Mouse (Mus musculus) G1E (cell line): Measurements from ENCODE around the gene C1qa. TPM values are rescaled to one million over a fixed set of nuclear protein-coding genes. Genes with fewer than 3 reads are reported as not detected.
A peak's percentile ranks its signal among the peaks of the same experiment; 100 is the strongest.

ENCODE experiments used
- ATAC-seq: 2 replicates; pipeline ENCODE4 v1.8.0; 2016; ENCODE audit warnings: mild to moderate bottlenecking; ENCODE audit not compliant: insufficient number of reproducible peaks, poor library complexity, low FRiP score, severe bottlenecking; ENCODE audit errors: extremely low read depth
- DNase-seq: peaks from one replicate; pipeline ENCODE4 v3.0.0; 2012; ENCODE audit warnings: low spot score
- H3K27me3 ChIP-seq: 2 replicates; pipeline ENCODE4 v1.6.1; 2012; ENCODE audit warnings: mild to moderate bottlenecking, low read length, inconsistent platforms; ENCODE audit not compliant: insufficient read depth
- H3K36me3 ChIP-seq: replicated peaks from 2 replicates; pipeline ENCODE3; 2012; ENCODE audit warnings: mild to moderate bottlenecking, inconsistent platforms
- H3K4me1 ChIP-seq: 2 replicates; pipeline ENCODE4 v1.6.1; 2012; ENCODE audit warnings: low read depth, low read length, inconsistent platforms, mixed read lengths; ENCODE audit not compliant: insufficient read depth
- H3K4me3 ChIP-seq: 2 replicates; pipeline ENCODE4 v1.5.1; 2012; ENCODE audit warnings: low read depth, mild to moderate bottlenecking, inconsistent platforms, low read length, moderate library complexity, mixed read lengths
- H3K9me3 ChIP-seq: replicated peaks from 2 replicates; pipeline ENCODE4 v1.6.1; 2012; ENCODE audit warnings: inconsistent platforms
- CTCF ChIP-seq: IDR thresholded peaks from 2 replicates; pipeline ENCODE4 v1.5.1; 2012; ENCODE audit warnings: low read depth, low read length, inconsistent platforms, mixed read lengths
- GATA1 ChIP-seq: IDR thresholded peaks from 2 replicates; pipeline ENCODE4 v1.6.1; 2012; ENCODE audit warnings: borderline replicate concordance, low read length, inconsistent platforms, mixed read lengths
- GATA2 ChIP-seq: IDR thresholded peaks from 2 replicates; pipeline ENCODE4 v1.6.1; 2012; ENCODE audit warnings: low read depth, low read length, inconsistent platforms, borderline replicate concordance
- POLR2AphosphoS5 ChIP-seq: IDR thresholded peaks from 2 replicates; pipeline ENCODE4 v1.6.1; 2012; ENCODE audit warnings: low read depth, low read length, inconsistent platforms; ENCODE audit not compliant: insufficient replicate concordance
- TAL1 ChIP-seq: conservative IDR thresholded peaks from 2 replicates; pipeline ENCODE4 v1.6.1; 2012; ENCODE audit warnings: low read depth, low read length, inconsistent platforms, mixed read lengths
- polyA plus RNA-seq: library from polyadenylated mRNA; stranded (reverse); fragments of >175 nt; gene quantifications from 2 replicates; pipeline ENCODE4 v1.2.3, GENCODE M21; 2012
- total RNA-seq, 2 experiments: library from RNA; stranded (forward) in 1 of 2; stranded (reverse) in 1 of 2; fragments of 200-1000 nt in 1 of 2; fragments of >200 nt in 1 of 2; fragmentation: Nextera tagmentation in 1 of 2; gene quantifications; 2 replicates each; pipeline ENCODE4 v1.2.3; 2014 to 2017

Gene C1qa
- total and polyA plus RNA-seq, 3 experiments = 7.4 TPM; not detected in 2

DNA sequence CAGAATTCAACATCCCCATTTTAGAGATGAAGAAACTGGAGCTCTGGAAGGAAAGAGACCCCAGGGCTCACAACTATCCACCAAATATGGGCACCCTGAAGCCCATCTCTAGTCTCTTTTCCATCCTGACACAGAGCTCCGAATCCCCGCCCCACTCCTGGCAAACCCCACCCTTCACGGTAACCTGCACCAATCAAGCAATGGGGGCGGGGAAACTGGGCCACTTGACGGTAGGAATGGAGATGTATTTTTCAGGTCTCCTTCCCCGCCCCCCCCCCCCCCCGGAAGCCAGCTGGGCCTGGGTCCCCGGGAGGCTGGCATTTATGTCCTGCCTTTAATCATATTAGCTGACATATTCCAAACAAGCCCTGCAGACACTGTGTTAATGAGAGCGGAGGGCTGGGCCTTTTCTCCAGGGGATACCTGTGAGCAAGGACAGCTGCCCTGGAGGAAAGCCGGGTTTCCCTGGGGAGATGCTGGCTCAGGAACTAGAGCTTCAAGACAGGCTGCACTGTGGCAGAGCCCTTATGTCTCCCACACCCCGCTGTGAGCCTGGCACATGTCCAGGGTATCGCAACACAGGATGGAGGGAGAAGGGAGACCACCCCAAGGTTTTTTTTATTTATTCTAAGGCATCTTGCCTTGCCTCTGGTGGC is 30.8 kb downstream of the C1qa start:
- no peaks in the 10 kb centered on the region for H3K4me1 ChIP-seq
- no peak for DNase-seq
- ATAC-seq = no peak
- H3K27me3 ChIP-seq = peaks cover 2% of the 10 kb centered on the region; the same call in 1 of the 2 replicates
- peaks cover 4% of the 10 kb centered on the region for H3K9me3 ChIP-seq
- TF ChIP-seq GATA1 (no peak), POLR2AphosphoS5 (no peak), CTCF (no peak), TAL1 (no peak), GATA2 (no peak)
- H3K4me3 ChIP-seq = no peak overlapping the region
- no peaks in the 10 kb centered on the region for H3K36me3 ChIP-seq

DNA sequence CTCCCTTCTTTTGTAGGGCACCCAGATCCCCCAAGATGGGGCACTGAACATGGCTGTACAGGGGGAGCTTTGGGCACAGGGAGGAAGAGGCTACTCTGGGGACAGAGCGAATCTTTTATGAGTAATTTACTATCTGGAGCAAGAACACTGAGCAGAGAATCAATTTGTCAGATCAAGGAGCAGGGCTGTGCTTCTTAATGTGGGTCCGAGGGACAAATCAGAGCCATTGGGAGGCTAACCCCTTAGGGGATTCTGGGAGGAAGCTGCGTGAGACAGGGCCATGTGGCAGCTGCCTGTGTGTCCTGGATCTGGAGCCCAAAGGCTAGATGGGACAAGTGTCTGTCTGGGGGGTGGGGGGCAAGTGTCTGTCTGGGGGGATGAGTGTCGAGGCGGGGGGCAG is 33.1 kb downstream of the C1qa start:
- ATAC-seq (no peak), DNase-seq (no peak)
- no peak for TF ChIP-seq GATA2
- Histone ChIP-seq H3K27me3 (peaks cover 2% of the 10 kb centered on the region; the same call in 1 of the 2 replicates), H3K9me3 (peaks cover 4% of the 10 kb centered on the region), H3K4me1 (no peaks in the 10 kb centered on the region), H3K4me3 (no peak overlapping the region), H3K36me3 (no peaks in the 10 kb centered on the region)

DNA sequence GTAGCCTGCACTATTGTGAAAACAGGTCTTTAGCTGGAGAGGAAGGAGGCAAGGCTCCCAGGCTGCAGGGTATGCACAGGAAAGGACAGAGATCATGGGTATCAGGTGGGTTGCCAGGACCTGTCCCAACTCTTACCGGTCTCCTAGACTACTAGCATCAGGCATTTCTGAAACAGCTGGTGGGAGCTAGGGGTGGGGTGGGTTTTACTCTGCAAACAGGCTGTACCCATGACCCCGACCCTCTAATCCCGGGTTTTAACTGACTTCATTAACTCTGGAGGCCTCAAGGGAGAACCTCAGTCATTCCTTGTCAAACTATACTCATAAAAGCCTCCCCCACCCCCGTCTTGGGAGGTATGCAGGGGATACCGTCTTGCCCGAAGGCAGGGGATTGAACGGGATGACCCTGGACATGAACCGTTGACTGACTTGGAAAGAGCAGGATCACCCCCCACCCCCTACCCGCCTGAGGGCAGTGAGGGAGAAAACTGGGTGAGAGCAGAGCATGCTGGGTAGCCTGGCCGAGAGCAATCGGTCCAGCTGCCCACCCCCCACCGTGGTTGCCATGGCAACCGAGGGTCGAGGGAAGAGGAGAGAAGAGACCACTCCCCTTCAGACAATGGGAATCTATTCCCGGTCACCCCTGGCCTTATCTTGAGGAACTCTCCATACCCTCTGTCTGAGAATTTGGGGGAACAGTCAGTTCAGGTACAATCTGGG is 33.7 kb downstream of the C1qa start:
- Histone ChIP-seq H3K36me3 (no peaks in the 10 kb centered on the region), H3K4me1 (no peaks in the 10 kb centered on the region), H3K9me3 (peaks cover 4% of the 10 kb centered on the region), H3K4me3 (no peak overlapping the region), H3K27me3 (peaks cover 2% of the 10 kb centered on the region; the same call in 1 of the 2 replicates)
- no peak for TF ChIP-seq CTCF
- TF ChIP-seq GATA2 = no peak
- TF ChIP-seq GATA1 = no peak
- no peak for ATAC-seq
- no peak for DNase-seq

DNA sequence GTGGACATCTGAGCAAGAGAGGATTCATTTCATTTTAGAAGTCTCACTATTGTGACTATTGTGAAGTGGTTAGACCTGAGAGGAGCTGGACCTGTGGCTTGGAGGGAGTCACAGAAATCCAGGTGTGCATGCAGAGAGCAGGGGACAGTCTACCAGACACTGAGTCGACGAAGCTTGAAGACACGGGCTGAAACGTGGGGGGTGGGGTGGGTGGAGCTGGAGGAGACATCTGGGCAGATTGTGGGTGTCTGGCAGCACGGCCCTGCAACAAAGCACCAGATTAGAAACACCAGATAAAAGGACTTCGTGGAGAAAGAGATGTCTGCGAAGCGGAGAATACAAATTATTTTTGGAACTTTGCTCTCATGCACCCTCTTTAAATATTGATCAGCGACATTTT is 35.1 kb downstream of the C1qa start:
- Histone ChIP-seq H3K36me3 (no peaks in the 10 kb centered on the region), H3K4me3 (no peak overlapping the region), H3K9me3 (no peaks in the 10 kb centered on the region), H3K27me3 (peaks cover 2% of the 10 kb centered on the region; the same call in 1 of the 2 replicates), H3K4me1 (no peaks in the 10 kb centered on the region)
- ATAC-seq (no peak), DNase-seq (no peak)
- TF ChIP-seq GATA1 (no peak), CTCF (no peak), TAL1 (no peak), GATA2 (no peak), POLR2AphosphoS5 (no peak)

DNA sequence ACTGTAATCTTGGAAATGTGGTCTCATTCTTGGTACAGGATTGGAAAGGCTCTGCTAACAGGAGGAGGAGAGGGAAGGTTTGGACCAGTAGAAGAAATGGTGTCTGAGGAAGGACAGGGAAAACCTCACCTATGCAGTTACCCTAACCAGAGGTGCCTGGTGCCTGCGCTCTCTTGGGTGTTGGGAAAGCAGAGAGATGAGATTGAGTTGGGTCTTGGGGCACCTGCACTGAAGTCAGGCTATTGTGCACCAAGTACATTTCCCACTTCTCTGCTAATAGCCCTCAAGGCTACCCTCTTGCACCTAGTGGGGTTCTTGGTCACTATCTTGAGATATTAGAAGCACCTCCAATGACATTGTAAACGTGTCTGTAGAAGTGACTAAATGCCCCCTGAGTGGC is 36.2 kb downstream of the C1qa start:
- H3K27me3 ChIP-seq = peaks cover 2% of the 10 kb centered on the region; the same call in 1 of the 2 replicates

DNA sequence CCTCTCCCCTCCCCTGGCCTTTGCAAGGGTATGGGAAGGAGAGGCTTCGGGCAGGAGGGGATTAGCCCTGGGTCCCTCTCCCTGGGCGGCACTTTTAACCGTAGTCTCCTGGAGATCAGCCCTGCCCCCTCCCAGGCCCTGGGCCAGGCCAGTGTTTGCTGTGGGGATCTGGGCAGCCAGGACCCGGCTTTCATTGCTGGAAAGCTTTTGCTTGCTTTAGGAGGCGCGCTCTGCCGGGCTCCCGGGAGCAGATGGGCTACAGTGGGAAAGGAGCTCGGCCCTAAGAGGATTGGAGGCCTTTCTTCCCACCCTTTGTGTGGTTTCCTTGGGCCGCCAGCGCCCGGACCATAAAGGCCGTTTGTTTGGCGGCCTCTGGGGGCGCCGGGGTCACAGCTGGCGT is 36.8 kb downstream of the C1qa start:
- no peak for ATAC-seq
- DNase-seq = no peak
- Histone ChIP-seq H3K9me3 (no peaks in the 10 kb centered on the region), H3K4me3 (no peak overlapping the region), H3K4me1 (no peaks in the 10 kb centered on the region), H3K36me3 (no peaks in the 10 kb centered on the region), H3K27me3 (peaks cover 2% of the 10 kb centered on the region; the same call in 1 of the 2 replicates)
- TF ChIP-seq GATA2 (no peak), GATA1 (no peak), CTCF (no peak), POLR2AphosphoS5 (no peak), TAL1 (no peak)

More for the DNA sequence above, 36.2 kb downstream of the C1qa start:
- no peaks in the 10 kb centered on the region for H3K9me3 ChIP-seq
- no peak for TF ChIP-seq TAL1
- TF ChIP-seq POLR2AphosphoS5 = no peak
- TF ChIP-seq CTCF = no peak
- TF ChIP-seq GATA1 = no peak
- TF ChIP-seq GATA2 = no peak
- no peak overlapping the region for H3K4me3 ChIP-seq
- H3K36me3 ChIP-seq = no peaks in the 10 kb centered on the region
- H3K4me1 ChIP-seq = no peaks in the 10 kb centered on the region
- ATAC-seq = no peak
- DNase-seq = no peak

DNA sequence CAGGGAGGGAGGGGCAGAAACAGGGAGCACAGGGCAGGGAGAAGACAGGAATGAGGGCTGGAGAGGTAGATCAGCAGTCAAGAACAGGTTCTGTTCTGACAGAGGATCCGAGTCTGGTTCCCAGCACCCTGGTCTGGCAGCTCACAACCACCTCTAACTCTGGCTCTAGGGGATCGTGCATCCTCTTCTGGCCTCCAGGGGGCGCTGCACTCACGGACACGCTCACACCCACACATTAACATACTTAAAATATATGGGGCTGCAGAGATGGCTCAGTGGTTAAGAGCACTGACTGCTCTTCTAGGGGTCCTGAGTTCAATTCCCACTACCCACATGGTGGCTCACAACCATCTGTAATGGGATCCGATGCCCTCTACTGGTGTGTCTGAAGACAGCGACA is 38.6 kb downstream of the C1qa start:
- ATAC-seq (no peak), DNase-seq (no peak)
- no peaks in the 10 kb centered on the region for H3K4me1 ChIP-seq
- H3K36me3 ChIP-seq = no peaks in the 10 kb centered on the region
- peaks cover under 1% of the 10 kb centered on the region; the same call in 1 of the 2 replicates for H3K27me3 ChIP-seq
- no peak overlapping the region for H3K4me3 ChIP-seq
- H3K9me3 ChIP-seq = no peaks in the 10 kb centered on the region
- TF ChIP-seq GATA2 (no peak), TAL1 (no peak), GATA1 (no peak), CTCF (peak; percentile 30), POLR2AphosphoS5 (no peak)
